Mouse (Mus musculus) right cerebral cortex, postnatal 10 days (tissue): ENCODE measurements around the gene Mup12.
"Not testable (repeated sequence)": the region's sequence is repeated elsewhere in the genome, so short reads cannot be mapped to it uniquely, and the experiment has no call there.

Experiments used
- DNase-seq, 2 experiments: peaks; one replicate each; pipeline ENCODE4 v3.0.0; 2021; ENCODE audit warnings: low spot score in 2 of 2

The Mup12 gene

GRCm38 (mm10) chr4:60741226-60741625, at the start of gene Mup12:
TSS of gene Mup12 (minus strand) at chr4:60741326.
- not testable (repeated sequence) for DNase-seq
